Mouse (Mus musculus): ENCODE measurements around the gene Tmub2.

DNA sequence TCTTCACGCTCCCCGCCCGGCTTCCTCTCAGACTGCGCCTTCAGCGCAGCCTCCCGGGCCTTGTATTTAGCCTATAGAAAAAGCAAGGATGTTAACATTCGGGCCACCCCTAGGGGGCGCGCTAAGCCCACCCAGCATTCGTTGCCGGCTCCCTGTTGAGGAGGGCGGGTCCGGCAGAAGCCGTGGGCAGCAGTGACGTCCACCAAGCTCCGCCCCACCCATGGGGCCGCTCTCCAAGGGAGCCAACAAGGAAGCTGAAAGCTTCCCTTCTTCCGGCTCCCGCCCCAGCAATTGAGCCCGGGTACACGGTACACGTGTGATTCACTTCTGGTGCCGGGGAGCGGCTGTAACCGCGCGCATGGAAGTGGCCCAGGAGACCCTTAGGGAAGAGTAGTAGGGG, 24.2 kb downstream of the Tmub2 start:
- no peak for TF ChIP-seq GATA1 (IDR thresholded peaks at IDR 0.05; ENCODE audit: low read length)
- TF ChIP-seq TAL1 (IDR thresholded peaks at IDR 0.05; ENCODE audit: low read length) = no peak

Measured in erythroblast, embryonic 14.5 days (primary cell).